Mouse (Mus musculus) cerebellum, postnatal 14 days (tissue): ENCODE measurements around the gene Dcdc2a.

Source experiments
- DNase-seq, 2 experiments: peaks; one replicate each; pipeline ENCODE4 v3.0.0; 2021; ENCODE audit warnings: mixed read lengths in 2 of 2

Dcdc2a gene

GRCm38 (mm10) chr13:25186436-25187325, 130.9 kb downstream of the Dcdc2a start:
- DNase-seq = no peak

GRCm38 (mm10) chr13:25187326-25187710, 131.5 kb downstream of the Dcdc2a start:
- peak; percentile 13 to 18 for DNase-seq

GRCm38 (mm10) chr13:25189419-25190144, 133.8 kb downstream of the Dcdc2a start:
- no peak for DNase-seq

GRCm38 (mm10) chr13:25190218-25190617, 134.4 kb downstream of the Dcdc2a start:
- no peak for DNase-seq

GRCm38 (mm10) chr13:25195706-25196105, 139.9 kb downstream of the Dcdc2a start:
- no peak for DNase-seq

- DNase-seq = no peak
Observed at GRCm38 (mm10) chr13:25199916-25200315, 144.1 kb downstream of the Dcdc2a start.

GRCm38 (mm10) chr13:25206950-25207349, 151.1 kb downstream of the Dcdc2a start:
- DNase-seq = no peak

GRCm38 (mm10) chr13:25218394-25218793, 162.6 kb downstream of the Dcdc2a start:
- no peak for DNase-seq

GRCm38 (mm10) chr13:25220186-25220787, 164.5 kb downstream of the Dcdc2a start:
- no peak for DNase-seq

GRCm38 (mm10) chr13:25251893-25252292, 196.1 kb downstream of the Dcdc2a start:
- no peak for DNase-seq

- no peak for DNase-seq
Observed at GRCm38 (mm10) chr13:25254478-25255263, 198.9 kb downstream of the Dcdc2a start.

GRCm38 (mm10) chr13:25257608-25258007, 201.8 kb downstream of the Dcdc2a start:
- peak in 1 of 2 experiments; percentile 17 for DNase-seq
